Mouse (Mus musculus): Measurements from ENCODE around the gene Sult1d1. TPM values are rescaled to one million over a fixed set of nuclear protein-coding genes. Genes with fewer than 3 reads are reported as not detected.

Gene Sult1d1
- polyA plus RNA-seq, 1 experiment, result not detected

DNA sequence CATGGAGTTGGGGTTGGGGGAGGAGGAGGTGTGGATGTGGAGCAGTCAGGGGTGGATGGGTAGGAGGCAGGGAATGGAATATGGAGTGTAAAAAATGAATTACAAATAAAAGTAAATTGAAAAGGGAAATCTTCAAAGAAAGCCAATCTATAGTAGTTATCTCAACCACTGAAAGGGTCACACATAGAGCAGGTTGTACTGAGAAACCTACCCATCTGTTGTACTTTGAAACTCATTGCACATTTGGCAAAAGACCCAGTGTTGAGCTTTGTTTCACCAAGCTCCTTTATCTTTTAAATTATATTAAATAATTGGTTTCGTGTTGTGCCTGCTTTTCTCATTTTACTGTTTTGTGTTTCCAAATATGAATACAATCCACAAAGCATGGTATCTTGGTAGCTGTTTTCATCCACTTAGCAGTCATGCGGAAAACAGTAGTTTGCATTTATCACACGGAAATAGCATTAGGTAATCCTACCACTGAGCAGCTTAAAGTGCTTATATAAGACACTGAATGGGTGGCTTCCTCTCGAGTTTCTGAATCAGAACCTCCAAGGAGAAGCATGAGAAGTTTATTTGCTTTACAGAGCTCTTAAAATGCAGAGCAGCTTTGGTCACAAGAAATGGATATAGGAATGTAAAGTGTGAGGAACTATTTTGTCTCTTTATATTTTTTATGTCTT is 62.9 kb downstream of the Sult1d1 start:
- no peak for TF ChIP-seq POLR2A (IDR thresholded peaks at IDR 0.05; ENCODE audit: borderline replicate concordance, low read depth, low read length)
- TF ChIP-seq CTCF (IDR thresholded peaks at IDR 0.05; ENCODE audit: low read depth, low read length), result no peak
- no peak overlapping the region for H3K4me3 ChIP-seq (ENCODE audit: insufficient read depth, low read length)
- no peaks in the 10 kb centered on the region for H3K4me1 ChIP-seq (ENCODE audit: control insufficient read depth, insufficient read depth, low read length)
- H3K27ac ChIP-seq (ENCODE audit: insufficient read depth, low read depth, low read length), result no peak overlapping the region

Other genes with a start within 250 kb of the Sult1d1 start
- not detected in 2 replicates for gene Ugt2a3, start 231.8 kb downstream of the Sult1d1 start, polyA plus RNA-seq (2012; ENCODE audit: insufficient read depth, insufficient read length, missing spikeins)
- not detected in 2 replicates for gene Ugt2b38, start 144.8 kb downstream of the Sult1d1 start, polyA plus RNA-seq (2012; ENCODE audit: insufficient read depth, insufficient read length, missing spikeins)
- gene Ugt2a2, start 86.8 kb downstream of the Sult1d1 start, polyA plus RNA-seq (2012; ENCODE audit: insufficient read depth, insufficient read length, missing spikeins), result not detected in 2 replicates
- not detected in 2 replicates for gene Gm43638, start 82.2 kb downstream of the Sult1d1 start, polyA plus RNA-seq (2012; ENCODE audit: insufficient read depth, insufficient read length, missing spikeins)
- not detected in 2 replicates for gene Ugt2a1, start 78.2 kb downstream of the Sult1d1 start, polyA plus RNA-seq (2012; ENCODE audit: insufficient read depth, insufficient read length, missing spikeins)
- not detected in 2 replicates for gene Sult1b1, start 30.8 kb downstream of the Sult1d1 start, polyA plus RNA-seq (2012; ENCODE audit: insufficient read depth, insufficient read length, missing spikeins)
- not detected in 2 replicates for gene Sult1e1, start 22.6 kb upstream of the Sult1d1 start, polyA plus RNA-seq (2012; ENCODE audit: insufficient read depth, insufficient read length, missing spikeins)
- gene Csn1s1, start 97.2 kb upstream of the Sult1d1 start, polyA plus RNA-seq (2012; ENCODE audit: insufficient read depth, insufficient read length, missing spikeins), result not detected in 2 replicates
- gene Csn2, start 130.6 kb upstream of the Sult1d1 start, polyA plus RNA-seq (2012; ENCODE audit: insufficient read depth, insufficient read length, missing spikeins), result not detected in 2 replicates
- not detected in 2 replicates for gene Csn1s2a, start 205.5 kb upstream of the Sult1d1 start, polyA plus RNA-seq (2012; ENCODE audit: insufficient read depth, insufficient read length, missing spikeins)
- not detected in 2 replicates for gene Csn1s2b, start 239.1 kb upstream of the Sult1d1 start, polyA plus RNA-seq (2012; ENCODE audit: insufficient read depth, insufficient read length, missing spikeins)